Mouse (Mus musculus): Measurements from ENCODE around the gene Camk1. TPM values are rescaled to one million over a fixed set of nuclear protein-coding genes. Genes with fewer than 3 reads are reported as not detected.
A peak's percentile ranks its signal among the peaks of the same experiment; 100 is the strongest.

Gene Camk1
- polyA plus RNA-seq (2014; fragmentation: Nextera tagmentation; extraction: Ambion mirVana), result 102 and 107 TPM in 2 replicates

DNA sequence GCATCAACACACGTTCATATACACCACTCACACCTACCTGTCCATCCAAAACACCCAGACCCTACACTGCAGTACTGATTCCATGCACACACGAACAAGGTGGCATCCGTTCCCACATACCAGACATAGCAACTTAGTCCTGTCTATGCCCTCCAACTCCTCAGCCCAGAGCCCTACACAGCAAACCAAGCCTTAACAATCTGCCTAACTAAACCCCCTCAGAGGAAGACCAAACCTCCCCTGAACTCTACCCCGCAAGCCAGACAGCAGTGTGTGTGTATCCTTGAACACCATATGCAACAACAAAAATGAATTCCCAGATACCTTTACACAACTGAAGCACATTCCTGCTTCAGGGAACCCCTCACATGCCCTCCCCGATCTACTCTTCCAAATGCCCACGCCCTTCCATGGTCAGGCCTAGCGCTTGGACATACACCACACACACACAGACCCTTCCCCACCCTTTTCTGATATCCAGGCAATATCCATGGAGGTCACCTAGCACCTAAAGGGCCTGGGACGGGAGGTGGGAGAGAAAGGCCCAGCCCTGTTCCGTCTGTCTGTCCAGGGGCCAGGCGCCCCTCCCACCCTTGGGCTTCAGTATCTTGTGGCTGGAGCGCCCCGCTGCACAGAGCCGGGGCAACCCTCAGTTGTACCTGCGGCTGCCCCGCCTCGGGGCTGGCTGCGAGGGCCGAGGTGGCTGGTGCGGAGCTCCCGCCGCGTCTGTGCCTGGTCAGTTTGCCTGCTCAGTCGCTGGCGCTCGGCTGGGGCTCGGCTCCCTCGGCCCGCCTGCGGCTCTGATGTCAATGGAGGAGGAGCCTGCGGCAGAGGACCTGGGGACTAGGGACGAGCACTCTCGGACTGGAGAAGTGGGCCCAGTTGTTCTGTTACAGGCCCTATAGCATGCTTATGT lies at the start of gene Camk1:
TSS of gene Camk1 (minus strand) at position 808 of the 916 bp plus-strand sequence.
- H3K9me3 ChIP-seq (ENCODE audit: control insufficient read depth, low read depth, low read length), result no peaks in the 10 kb centered on the region
- H3K36me3 ChIP-seq (ENCODE audit: control insufficient read depth, insufficient read depth, low read length), result peaks cover 22% of the 10 kb centered on the region; the same call in 1 of the 2 replicates
- peak; percentile 77 for ATAC-seq (ENCODE audit: insufficient number of reproducible peaks, insufficient read depth, low FRiP score, low read depth)
- peak within 1 kb of the TSS; percentile 15; the same call in 1 of the 2 replicates for H3K27ac ChIP-seq (ENCODE audit: low read length)
- peak within 1 kb of the TSS; percentile 90 for H3K9ac ChIP-seq (replicated peaks; ENCODE audit: low read depth, low read length)
- WGBS, result 12% methylated on average over 32 of the region's 32 CpGs
- H3K4me1 ChIP-seq (ENCODE audit: control insufficient read depth, insufficient read depth, low read length), result peaks cover 13% of the 10 kb centered on the region
- peak within 1 kb of the TSS; percentile 80 for H3K4me3 ChIP-seq (ENCODE audit: low read depth, low read length)
- H3K27me3 ChIP-seq (ENCODE audit: control insufficient read depth, insufficient read depth, low read length), result no peaks in the 10 kb centered on the region
- H3K4me2 ChIP-seq (replicated peaks; ENCODE audit: low read depth, low read length), result peak within 1 kb of the TSS; percentile 78

DNA sequence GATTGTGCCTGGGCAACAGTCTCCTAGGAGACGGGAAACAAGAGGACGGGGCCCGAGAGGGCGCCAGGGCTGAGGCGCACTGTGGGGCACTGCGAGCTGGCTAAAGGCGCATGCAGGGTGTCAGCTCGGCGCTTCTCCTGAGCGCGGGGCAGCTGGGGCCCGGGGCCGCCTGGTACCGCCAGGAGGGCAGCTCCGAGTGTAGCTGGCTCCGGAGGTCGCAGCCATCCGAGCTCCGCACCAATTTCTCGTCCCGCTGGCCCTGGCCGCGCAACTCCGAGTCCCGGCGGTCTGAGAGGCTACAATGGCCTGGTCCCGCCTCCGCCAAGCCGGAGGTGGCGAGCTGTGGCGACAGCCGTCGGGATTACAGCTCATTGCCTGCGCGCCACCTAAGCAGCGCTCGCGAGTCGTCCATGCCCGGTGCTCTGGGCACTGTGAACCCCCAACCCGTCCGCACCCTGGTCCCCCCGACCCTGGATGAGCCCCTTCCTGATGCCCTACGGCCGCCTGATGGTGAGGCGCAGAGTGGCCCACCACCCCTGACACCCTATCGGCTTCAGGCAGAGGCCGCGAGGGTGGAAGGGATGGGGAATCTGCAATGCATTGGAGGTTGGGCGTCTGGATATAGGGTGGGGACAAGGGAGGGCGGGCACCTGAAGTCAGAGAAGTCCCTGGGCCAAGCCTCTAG lies 48.7 kb upstream of the Camk1 start:
- peak overlapping the region; percentile 58 for H3K9ac ChIP-seq (replicated peaks; ENCODE audit: low read depth, low read length)
- no peak overlapping the region for H3K27ac ChIP-seq (ENCODE audit: low read length)
- no peaks in the 10 kb centered on the region for H3K9me3 ChIP-seq (ENCODE audit: control insufficient read depth, low read depth, low read length)
- H3K27me3 ChIP-seq (ENCODE audit: control insufficient read depth, insufficient read depth, low read length), result no peaks in the 10 kb centered on the region
- WGBS, result 2% methylated on average over 51 of the region's 51 CpGs
- H3K4me2 ChIP-seq (replicated peaks; ENCODE audit: low read depth, low read length), result peak overlapping the region; percentile 61
- H3K4me3 ChIP-seq (ENCODE audit: low read depth, low read length), result peak overlapping the region; percentile 37
- H3K4me1 ChIP-seq (ENCODE audit: control insufficient read depth, insufficient read depth, low read length), result peaks cover 7% of the 10 kb centered on the region
- peak; percentile 73; the same call in 1 of the 2 replicates for ATAC-seq (ENCODE audit: insufficient number of reproducible peaks, insufficient read depth, low FRiP score, low read depth)
- H3K36me3 ChIP-seq (ENCODE audit: control insufficient read depth, insufficient read depth, low read length), result peaks cover 28% of the 10 kb centered on the region

DNA sequence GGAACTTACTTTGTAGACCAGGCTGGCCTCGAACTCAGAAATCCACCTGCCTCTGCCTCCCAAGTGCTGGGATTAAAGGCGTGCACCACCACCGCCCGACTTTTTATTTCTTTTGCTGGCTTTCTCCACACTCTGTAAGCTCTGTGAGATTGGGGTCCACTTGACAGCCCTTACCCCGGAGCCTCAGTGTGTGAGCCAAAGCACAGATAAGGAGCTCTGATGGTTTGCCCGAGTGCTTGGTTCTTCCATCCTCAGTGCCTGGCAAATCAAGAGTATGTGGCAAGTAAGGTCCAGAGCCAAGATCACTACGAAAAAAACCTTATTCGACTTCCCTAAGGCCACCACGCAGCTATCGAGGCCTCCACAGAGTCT lies 48.2 kb upstream of the Camk1 start:
- peaks cover 7% of the 10 kb centered on the region for H3K4me1 ChIP-seq (ENCODE audit: control insufficient read depth, insufficient read depth, low read length)
- no peak overlapping the region for H3K27ac ChIP-seq (ENCODE audit: low read length)
- H3K9me3 ChIP-seq (ENCODE audit: control insufficient read depth, low read depth, low read length), result no peaks in the 10 kb centered on the region
- H3K27me3 ChIP-seq (ENCODE audit: control insufficient read depth, insufficient read depth, low read length), result no peaks in the 10 kb centered on the region
- peaks cover 34% of the 10 kb centered on the region for H3K36me3 ChIP-seq (ENCODE audit: control insufficient read depth, insufficient read depth, low read length)
- H3K9ac ChIP-seq (replicated peaks; ENCODE audit: low read depth, low read length), result peak overlapping the region; percentile 58; the same call in 1 of the 2 replicates
- H3K4me3 ChIP-seq (ENCODE audit: low read depth, low read length), result peak overlapping the region; percentile 37
- peak overlapping the region; percentile 61 for H3K4me2 ChIP-seq (replicated peaks; ENCODE audit: low read depth, low read length)
- WGBS, result 29% methylated on average over 10 of the region's 10 CpGs
- 0 out of 2 replicates have a peak, but pooled peaks have one; percentile 7 for ATAC-seq (ENCODE audit: insufficient number of reproducible peaks, insufficient read depth, low FRiP score, low read depth)

DNA sequence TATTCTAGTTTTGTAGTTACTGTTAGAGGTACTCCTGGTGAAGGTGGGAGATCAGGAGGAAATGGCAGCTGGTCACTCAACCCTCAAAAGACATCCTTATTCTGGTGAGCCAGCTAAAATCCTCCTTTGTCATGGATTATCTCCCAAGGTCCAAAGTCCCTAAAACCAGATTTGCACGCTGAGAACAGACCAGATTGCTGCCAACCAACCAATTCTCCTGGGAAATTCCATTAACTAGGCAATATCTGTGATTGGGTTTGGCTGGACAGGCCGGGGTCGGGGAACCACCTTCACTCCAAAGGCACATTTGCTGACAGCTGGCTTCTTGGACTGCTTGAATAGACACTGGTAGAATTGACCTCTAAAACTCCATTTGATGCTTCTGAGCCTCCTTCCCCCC lies 46.9 kb upstream of the Camk1 start:
- Histone ChIP-seq H3K27me3 (ENCODE audit: control insufficient read depth, insufficient read depth, low read length) (no peaks in the 10 kb centered on the region), H3K27ac (ENCODE audit: low read length) (no peak overlapping the region), H3K36me3 (ENCODE audit: control insufficient read depth, insufficient read depth, low read length) (peaks cover 43% of the 10 kb centered on the region), H3K9ac (replicated peaks; ENCODE audit: low read depth, low read length) (no peak overlapping the region), H3K4me2 (replicated peaks; ENCODE audit: low read depth, low read length) (no peak overlapping the region), H3K4me1 (ENCODE audit: control insufficient read depth, insufficient read depth, low read length) (peaks cover 7% of the 10 kb centered on the region), H3K9me3 (ENCODE audit: control insufficient read depth, low read depth, low read length) (no peaks in the 10 kb centered on the region), H3K4me3 (ENCODE audit: low read depth, low read length) (no peak overlapping the region)
- no peak for ATAC-seq (ENCODE audit: insufficient number of reproducible peaks, insufficient read depth, low FRiP score, low read depth)
- 90% methylated on average over 3 of the region's 3 CpGs for WGBS

DNA sequence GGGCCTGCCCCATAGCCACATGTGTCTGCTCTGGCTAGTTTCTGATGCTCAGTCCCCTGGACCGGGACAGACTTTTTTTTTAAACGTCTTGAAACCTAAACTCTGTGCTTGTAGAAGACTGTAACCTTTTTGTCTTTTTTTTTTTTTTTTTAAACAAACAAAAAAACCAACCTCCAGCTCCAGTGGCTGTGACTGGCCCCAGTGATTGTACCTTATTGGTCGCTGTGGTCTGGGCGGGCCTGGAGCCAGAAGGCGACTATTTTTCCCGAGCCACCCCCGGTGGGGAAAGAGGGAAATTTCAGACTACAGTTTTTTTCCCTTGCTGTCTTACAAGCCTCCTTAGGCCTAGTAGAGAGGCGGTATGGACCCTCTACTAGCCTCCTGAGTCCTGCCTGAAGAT lies 45.2 kb upstream of the Camk1 start, which contains the start of gene Ttll3:
TSS of gene Ttll3 (plus strand) at position 301 of the 400 bp plus-strand sequence.
- ATAC-seq (ENCODE audit: insufficient number of reproducible peaks, insufficient read depth, low FRiP score, low read depth), result no peak
- Histone ChIP-seq H3K27me3 (ENCODE audit: control insufficient read depth, insufficient read depth, low read length) (no peaks in the 10 kb centered on the region), H3K36me3 (ENCODE audit: control insufficient read depth, insufficient read depth, low read length) (peaks cover 59% of the 10 kb centered on the region), H3K9ac (replicated peaks; ENCODE audit: low read depth, low read length) (no peak within 1 kb of the TSS), H3K4me2 (replicated peaks; ENCODE audit: low read depth, low read length) (no peak within 1 kb of the TSS), H3K27ac (ENCODE audit: low read length) (no peak within 1 kb of the TSS), H3K9me3 (ENCODE audit: control insufficient read depth, low read depth, low read length) (no peaks in the 10 kb centered on the region), H3K4me3 (ENCODE audit: low read depth, low read length) (no peak within 1 kb of the TSS), H3K4me1 (ENCODE audit: control insufficient read depth, insufficient read depth, low read length) (peaks cover 7% of the 10 kb centered on the region)
- whole genome bisulfite sequencing, result 62% methylated on average over 8 of the region's 8 CpGs

DNA sequence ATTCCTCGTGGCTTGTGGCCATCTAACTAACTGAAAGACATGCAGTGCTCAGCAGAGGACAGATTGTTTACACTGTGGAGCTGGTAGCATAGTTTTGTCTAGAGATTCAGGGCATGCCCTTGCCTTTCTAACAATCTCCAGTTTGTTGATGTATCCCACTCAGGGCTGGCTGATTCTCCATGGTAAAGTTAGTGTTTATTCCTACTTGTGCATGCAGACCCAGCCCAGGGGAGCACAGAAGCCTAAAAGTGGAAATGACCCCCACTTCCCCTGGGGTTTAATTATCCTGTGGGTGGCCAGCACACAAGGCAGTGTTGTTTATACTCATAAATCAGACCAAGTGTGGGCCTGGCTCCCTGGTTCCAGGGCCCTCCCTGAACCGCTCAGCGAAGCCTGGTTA lies 42.2 kb upstream of the Camk1 start:
- H3K9me3 ChIP-seq (ENCODE audit: control insufficient read depth, low read depth, low read length), result no peaks in the 10 kb centered on the region
- no peak overlapping the region for H3K9ac ChIP-seq (replicated peaks; ENCODE audit: low read depth, low read length)
- peaks cover 81% of the 10 kb centered on the region for H3K36me3 ChIP-seq (ENCODE audit: control insufficient read depth, insufficient read depth, low read length)
- no peaks in the 10 kb centered on the region for H3K27me3 ChIP-seq (ENCODE audit: control insufficient read depth, insufficient read depth, low read length)
- H3K4me3 ChIP-seq (ENCODE audit: low read depth, low read length), result no peak overlapping the region
- no peak; the same call in 1 of the 2 replicates for ATAC-seq (ENCODE audit: insufficient number of reproducible peaks, insufficient read depth, low FRiP score, low read depth)
- WGBS, result 49% methylated on average over 3 of the region's 3 CpGs
- no peaks in the 10 kb centered on the region for H3K4me1 ChIP-seq (ENCODE audit: control insufficient read depth, insufficient read depth, low read length)
- no peak overlapping the region for H3K27ac ChIP-seq (ENCODE audit: low read length)
- no peak overlapping the region for H3K4me2 ChIP-seq (replicated peaks; ENCODE audit: low read depth, low read length)

DNA sequence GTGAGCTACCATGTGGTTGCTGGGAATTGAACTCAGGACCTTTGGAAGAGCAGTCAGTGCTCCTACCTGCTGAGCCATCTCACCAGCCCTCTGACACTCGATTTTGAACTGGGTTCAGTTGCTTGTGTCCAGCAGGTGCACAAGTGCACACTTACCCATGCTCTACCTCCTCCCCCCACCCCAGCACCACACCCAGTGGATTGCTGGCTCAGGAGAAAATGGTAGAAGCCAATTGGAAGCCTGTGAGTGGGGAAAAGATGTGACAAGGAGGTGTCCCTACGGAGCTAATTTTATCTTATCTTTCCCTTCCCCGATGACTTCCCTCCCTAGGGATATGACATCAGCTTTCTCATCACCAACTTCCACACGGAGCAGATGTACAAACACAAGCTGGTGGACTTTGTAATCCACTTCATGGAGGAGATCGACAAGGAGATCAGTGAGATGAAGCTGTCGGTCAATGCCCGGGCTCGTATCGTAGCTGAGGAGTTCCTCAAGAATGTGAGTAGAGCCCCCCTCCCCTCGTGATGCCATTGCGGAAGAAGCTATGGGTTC lies 41.5 kb upstream of the Camk1 start:
- peaks cover 86% of the 10 kb centered on the region for H3K36me3 ChIP-seq (ENCODE audit: control insufficient read depth, insufficient read depth, low read length)

DNA sequence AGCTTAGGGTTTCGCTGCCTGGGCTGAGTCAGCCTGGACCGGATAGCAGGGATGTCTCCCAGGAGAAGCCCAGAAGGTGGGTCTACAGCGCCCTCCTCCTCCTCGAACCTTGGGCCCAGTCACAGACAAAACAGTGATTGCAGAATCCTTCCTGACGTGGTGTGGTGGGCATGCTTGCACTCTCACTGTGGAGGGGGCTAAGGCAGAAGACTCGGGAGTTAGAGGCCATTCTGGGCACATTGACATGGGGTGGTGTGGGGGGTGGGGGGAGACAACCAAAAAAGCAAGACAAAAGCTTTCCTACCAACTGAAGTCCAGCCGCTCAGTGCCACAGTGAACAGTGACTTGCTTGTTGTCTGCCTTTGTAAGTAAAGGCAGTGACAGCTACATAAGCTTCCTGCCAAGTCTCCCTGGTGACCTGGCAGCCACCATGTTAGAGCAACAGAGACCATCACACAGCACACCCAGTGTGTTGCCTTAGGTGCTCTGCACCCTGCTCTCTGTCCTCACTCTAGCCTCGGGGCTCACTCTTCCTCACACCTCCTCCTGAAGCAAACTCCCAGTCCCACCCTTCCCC lies 40.7 kb upstream of the Camk1 start:
- Histone ChIP-seq H3K36me3 (ENCODE audit: control insufficient read depth, insufficient read depth, low read length) (peaks cover 78% of the 10 kb centered on the region), H3K4me2 (replicated peaks; ENCODE audit: low read depth, low read length) (no peak overlapping the region), H3K9me3 (ENCODE audit: control insufficient read depth, low read depth, low read length) (no peaks in the 10 kb centered on the region), H3K9ac (replicated peaks; ENCODE audit: low read depth, low read length) (no peak overlapping the region), H3K27me3 (ENCODE audit: control insufficient read depth, insufficient read depth, low read length) (no peaks in the 10 kb centered on the region), H3K4me1 (ENCODE audit: control insufficient read depth, insufficient read depth, low read length) (peaks cover 2% of the 10 kb centered on the region; the same call in 1 of the 2 replicates), H3K27ac (ENCODE audit: low read length) (no peak overlapping the region), H3K4me3 (ENCODE audit: low read depth, low read length) (no peak overlapping the region)
- whole genome bisulfite sequencing, result 94% methylated on average over 8 of the region's 8 CpGs
- no peak for ATAC-seq (ENCODE audit: insufficient number of reproducible peaks, insufficient read depth, low FRiP score, low read depth)

More for the DNA sequence above, 41.5 kb upstream of the Camk1 start:
- no peak for ATAC-seq (ENCODE audit: insufficient number of reproducible peaks, insufficient read depth, low FRiP score, low read depth)
- H3K4me1 ChIP-seq (ENCODE audit: control insufficient read depth, insufficient read depth, low read length), result no peaks in the 10 kb centered on the region
- no peak overlapping the region for H3K9ac ChIP-seq (replicated peaks; ENCODE audit: low read depth, low read length)
- H3K4me2 ChIP-seq (replicated peaks; ENCODE audit: low read depth, low read length), result no peak overlapping the region
- H3K27ac ChIP-seq (ENCODE audit: low read length), result no peak overlapping the region
- H3K4me3 ChIP-seq (ENCODE audit: low read depth, low read length), result no peak overlapping the region
- no peaks in the 10 kb centered on the region for H3K27me3 ChIP-seq (ENCODE audit: control insufficient read depth, insufficient read depth, low read length)
- 84% methylated on average over 11 of the region's 11 CpGs for WGBS
- no peaks in the 10 kb centered on the region for H3K9me3 ChIP-seq (ENCODE audit: control insufficient read depth, low read depth, low read length)

All from stomach, embryonic 14.5 days (tissue).